Mouse (Mus musculus) midbrain, embryonic 10.5 days (tissue): ENCODE data around the gene Epb41l4b. TPM values are rescaled to one million over a fixed set of nuclear protein-coding genes. Genes with fewer than 3 reads are reported as not detected.

Source experiments
- DNase-seq: peaks from one replicate; pipeline ENCODE4 v3.0.0-alpha.2; 2017; ENCODE audit warnings: low spot score
- H3K27ac ChIP-seq: fragments of 300-500 bp; sonication (generic); replicated peaks from 2 replicates; pipeline ENCODE4 v1.5.1; 2016; ENCODE audit warnings: mild to moderate bottlenecking
- H3K27me3 ChIP-seq: fragments of 300-500 bp; sonication (generic); 2 replicates; pipeline ENCODE4 v1.6.1; 2016; ENCODE audit warnings: low read depth, mild to moderate bottlenecking; ENCODE audit not compliant: poor library complexity, severe bottlenecking
- H3K36me3 ChIP-seq: fragments of 300-500 bp; sonication (generic); 2 replicates; pipeline ENCODE4 v1.6.1; 2016; ENCODE audit warnings: mild to moderate bottlenecking, moderate library complexity
- H3K4me1 ChIP-seq: fragments of 300-500 bp; sonication (generic); 2 replicates; pipeline ENCODE4 v1.6.1; 2016
- H3K4me3 ChIP-seq: fragments of 300-500 bp; sonication (generic); 2 replicates; pipeline ENCODE4 v1.5.1; 2016; ENCODE audit warnings: mild to moderate bottlenecking, moderate library complexity
- H3K9me3 ChIP-seq: fragments of 300-500 bp; sonication (generic); replicated peaks from 2 replicates; pipeline ENCODE4 v1.6.1; 2016; ENCODE audit warnings: mild to moderate bottlenecking
- WGBS: fragments of 180-500 bp; shearing (Covaris S2); methylation state at CpG from one replicate; pipeline ENCODE4 v1.1.7; 2016; 5-methylcytosine and 5-hydroxymethylcytosine counted together
- polyA plus RNA-seq: library from polyadenylated mRNA; unstranded; fragments of >200 nt; fragmentation: Nextera tagmentation; extraction: Ambion mirVana; gene quantifications from 2 replicates; pipeline ENCODE4 v1.2.1, GENCODE M21; 2016

The Epb41l4b gene
- polyA plus RNA-seq, 1 experiment from 2014 or later: 0.52 TPM

DNA sequence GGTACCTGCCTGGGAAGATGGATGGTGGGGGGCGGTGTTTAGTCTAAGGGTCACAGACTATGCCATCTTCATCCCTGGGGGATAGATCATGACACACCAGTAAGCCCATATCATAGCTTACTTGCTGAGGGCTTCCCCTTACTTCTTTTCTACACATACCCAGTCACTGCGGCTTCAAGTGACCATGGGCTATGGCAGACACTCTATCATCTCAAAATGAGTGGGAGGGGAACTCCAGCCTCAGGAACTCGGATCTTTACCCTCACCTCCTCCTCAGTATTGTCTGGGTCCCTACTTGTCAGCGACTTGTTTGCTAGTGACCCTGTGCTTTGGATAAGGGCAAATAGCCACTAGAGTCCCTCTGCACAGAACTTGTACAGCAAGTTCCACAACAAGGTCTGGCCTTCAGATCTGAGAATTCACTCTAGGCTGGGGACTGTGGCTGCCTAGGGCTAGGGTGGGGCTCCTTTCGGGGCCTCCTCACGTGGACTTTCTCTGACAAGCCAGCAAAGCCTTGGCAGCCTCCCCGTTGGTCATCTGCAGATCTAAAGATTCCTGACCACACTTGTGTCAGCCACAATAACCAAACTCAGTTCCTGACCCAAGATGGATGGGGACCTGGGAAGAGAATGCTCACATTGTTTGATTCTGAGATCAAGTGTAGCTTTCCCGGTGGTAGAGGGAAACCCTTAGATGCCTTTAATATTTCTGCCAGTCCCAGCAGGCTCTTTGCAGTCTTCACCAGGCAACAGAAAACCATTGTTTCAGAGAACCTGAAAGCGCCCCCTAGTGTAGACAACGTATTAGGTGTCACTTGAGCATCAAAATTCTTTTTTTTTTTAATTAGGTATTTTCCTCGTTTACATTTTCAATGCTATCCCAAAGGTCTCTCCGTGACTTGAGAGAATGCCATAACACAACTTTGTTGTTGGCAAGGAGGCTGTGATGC, 24.0 kb upstream of the Epb41l4b start:
- no peak for DNase-seq
- H3K36me3 ChIP-seq: no peaks in the 10 kb centered on the region
- peaks cover 30% of the 10 kb centered on the region for H3K4me1 ChIP-seq
- no peak overlapping the region for H3K27ac ChIP-seq
- 66% methylated on average over 12 of the region's 12 CpGs for WGBS
- no peak overlapping the region for H3K4me3 ChIP-seq
- H3K27me3 ChIP-seq: peaks cover 3% of the 10 kb centered on the region; the same call in 1 of the 2 replicates
- H3K9me3 ChIP-seq: no peaks in the 10 kb centered on the region

- Histone ChIP-seq H3K27me3 (peaks cover 3% of the 10 kb centered on the region; the same call in 1 of the 2 replicates), H3K9me3 (no peaks in the 10 kb centered on the region), H3K4me3 (no peak overlapping the region), H3K36me3 (no peaks in the 10 kb centered on the region), H3K4me1 (peaks cover 24% of the 10 kb centered on the region), H3K27ac (0 out of 2 replicates have a peak overlapping the region, but pooled peaks have one; percentile 10)
- DNase-seq: no peak
- WGBS: 64% methylated on average over 3 of the region's 3 CpGs
Observed at GRCm38 (mm10) chr4:57165654-57166053, 22.4 kb upstream of the Epb41l4b start.

GRCm38 (mm10) chr4:57164578-57165210, 21.5 kb upstream of the Epb41l4b start:
- H3K4me3 ChIP-seq: no peak overlapping the region
- no peaks in the 10 kb centered on the region for H3K9me3 ChIP-seq
- H3K27ac ChIP-seq: no peak overlapping the region
- H3K27me3 ChIP-seq: peaks cover 3% of the 10 kb centered on the region; the same call in 1 of the 2 replicates
- 93% methylated on average over 9 of the region's 9 CpGs for WGBS
- no peaks in the 10 kb centered on the region for H3K36me3 ChIP-seq
- DNase-seq: no peak
- peaks cover 31% of the 10 kb centered on the region for H3K4me1 ChIP-seq

- Histone ChIP-seq H3K27me3 (peaks cover 3% of the 10 kb centered on the region; the same call in 1 of the 2 replicates), H3K27ac (no peak overlapping the region), H3K9me3 (no peaks in the 10 kb centered on the region), H3K36me3 (no peaks in the 10 kb centered on the region), H3K4me1 (peaks cover 31% of the 10 kb centered on the region), H3K4me3 (no peak overlapping the region)
- DNase-seq: no peak
- WGBS: 32% methylated on average over 10 of the region's 10 CpGs
Observed at GRCm38 (mm10) chr4:57162789-57163722, 19.8 kb upstream of the Epb41l4b start.

- Histone ChIP-seq H3K4me1 (peaks cover 27% of the 10 kb centered on the region), H3K27me3 (peaks cover 3% of the 10 kb centered on the region; the same call in 1 of the 2 replicates), H3K36me3 (no peaks in the 10 kb centered on the region), H3K9me3 (no peaks in the 10 kb centered on the region), H3K27ac (no peak overlapping the region), H3K4me3 (no peak overlapping the region)
- no peak for DNase-seq
- 85% methylated on average over 7 of the region's 7 CpGs for WGBS
Observed at GRCm38 (mm10) chr4:57160571-57160970, 17.3 kb upstream of the Epb41l4b start.

- H3K27me3 ChIP-seq: peaks cover 13% of the 10 kb centered on the region; the same call in 1 of the 2 replicates
- no peak overlapping the region for H3K4me3 ChIP-seq
- 85% methylated on average over 8 of the region's 8 CpGs for WGBS
- DNase-seq: no peak
- H3K9me3 ChIP-seq: no peaks in the 10 kb centered on the region
- peaks cover 26% of the 10 kb centered on the region for H3K4me1 ChIP-seq
- H3K36me3 ChIP-seq: no peaks in the 10 kb centered on the region
- no peak overlapping the region for H3K27ac ChIP-seq
Observed at GRCm38 (mm10) chr4:57156549-57157169, 13.4 kb upstream of the Epb41l4b start.

GRCm38 (mm10) chr4:57153838-57154237, 10.6 kb upstream of the Epb41l4b start:
- Histone ChIP-seq H3K4me3 (no peak overlapping the region), H3K36me3 (no peaks in the 10 kb centered on the region), H3K9me3 (no peaks in the 10 kb centered on the region), H3K27me3 (peaks cover 13% of the 10 kb centered on the region; the same call in 1 of the 2 replicates), H3K27ac (peak overlapping the region; percentile 78), H3K4me1 (peaks cover 16% of the 10 kb centered on the region)
- peak; percentile 30 for DNase-seq
- WGBS: 40% methylated on average over 8 of the region's 8 CpGs

GRCm38 (mm10) chr4:57153068-57153835, 10.0 kb upstream of the Epb41l4b start:
- H3K4me3 ChIP-seq: no peak overlapping the region
- no peak for DNase-seq
- no peaks in the 10 kb centered on the region for H3K36me3 ChIP-seq
- H3K9me3 ChIP-seq: no peaks in the 10 kb centered on the region
- H3K27ac ChIP-seq: peak overlapping the region; percentile 78
- peaks cover 16% of the 10 kb centered on the region for H3K4me1 ChIP-seq
- 5% methylated on average over 9 of the region's 9 CpGs for WGBS
- peaks cover 13% of the 10 kb centered on the region; the same call in 1 of the 2 replicates for H3K27me3 ChIP-seq

DNA sequence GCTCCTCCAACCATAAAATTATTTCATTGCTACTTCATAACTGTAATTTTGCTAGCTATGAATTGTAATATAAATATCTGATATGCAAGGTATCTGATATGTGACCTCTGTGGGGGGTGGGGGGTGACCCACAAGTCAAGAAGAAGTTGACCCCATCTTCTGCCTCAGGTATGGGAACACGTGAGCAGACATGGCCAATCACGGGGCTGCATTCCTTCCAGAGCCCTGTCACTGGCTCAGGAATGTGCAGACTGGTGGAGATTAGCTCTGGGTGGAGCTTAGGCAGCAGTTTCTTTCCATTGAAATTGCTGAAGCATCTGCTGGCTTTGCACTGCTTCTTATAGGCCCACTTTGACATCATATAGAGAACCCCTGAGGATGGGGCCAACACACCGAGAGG, 4.9 kb upstream of the Epb41l4b start:
- 72% methylated on average over 3 of the region's 3 CpGs for WGBS
- Histone ChIP-seq H3K4me1 (peaks cover 9% of the 10 kb centered on the region), H3K27me3 (peaks cover 20% of the 10 kb centered on the region), H3K9me3 (no peaks in the 10 kb centered on the region), H3K4me3 (no peak overlapping the region), H3K36me3 (no peaks in the 10 kb centered on the region), H3K27ac (no peak overlapping the region)
- no peak for DNase-seq

DNA sequence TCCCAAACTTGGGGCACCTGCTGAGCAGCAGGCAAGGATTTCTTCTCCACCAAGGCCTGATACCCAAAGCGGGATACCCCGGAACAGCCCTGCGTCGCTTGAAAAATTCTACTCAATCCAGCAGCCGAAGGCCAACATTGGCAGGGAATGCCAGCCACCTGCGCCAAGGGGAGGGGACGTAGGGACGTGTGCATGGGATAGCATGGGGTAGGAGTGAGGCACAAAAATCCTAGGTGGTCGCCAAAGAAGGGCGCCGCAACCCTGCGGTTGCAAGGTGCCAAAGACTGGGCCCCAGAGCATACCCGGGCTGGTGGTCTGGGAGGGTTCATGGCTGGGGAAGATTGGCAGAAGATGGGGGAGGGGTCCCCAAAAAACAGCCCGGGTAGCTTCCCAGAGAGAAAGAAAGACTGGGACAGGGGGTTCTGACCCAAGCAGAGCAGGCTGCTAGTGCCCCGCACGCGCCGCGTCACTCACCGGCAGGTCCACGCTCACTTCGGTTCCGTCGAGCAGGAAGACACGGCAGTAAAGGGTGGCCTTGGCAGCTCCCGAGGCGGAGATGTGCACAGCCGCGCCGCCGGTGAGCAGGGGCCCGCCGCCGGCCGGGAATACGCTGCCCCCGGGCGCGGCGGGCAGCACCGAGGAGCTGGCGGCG, 737 bp downstream of the Epb41l4b start:
- Histone ChIP-seq H3K36me3 (no peaks in the 10 kb centered on the region), H3K4me3 (peak overlapping the region; percentile 72), H3K4me1 (peaks cover 34% of the 10 kb centered on the region), H3K9me3 (no peaks in the 10 kb centered on the region), H3K27me3 (peaks cover 70% of the 10 kb centered on the region), H3K27ac (no peak overlapping the region; the same call in 1 of the 2 replicates)
- WGBS: under 1% methylated on average over 43 of the region's 43 CpGs
- DNase-seq: peak; percentile 48

- Histone ChIP-seq H3K36me3 (no peaks in the 10 kb centered on the region), H3K4me1 (peaks cover 34% of the 10 kb centered on the region), H3K4me3 (peak overlapping the region; percentile 72), H3K27me3 (peaks cover 70% of the 10 kb centered on the region), H3K9me3 (no peaks in the 10 kb centered on the region), H3K27ac (no peak overlapping the region; the same call in 1 of the 2 replicates)
- WGBS: 5% methylated on average over 26 of the region's 26 CpGs
- DNase-seq: peak; percentile 58
Observed at GRCm38 (mm10) chr4:57141908-57142361, 1.3 kb downstream of the Epb41l4b start.
